Mouse (Mus musculus) liver, adult 2 months (tissue): ENCODE data around the gene Zfp280d.

ENCODE experiments used
- CTCF ChIP-seq: fragments of 200-500 bp; IDR thresholded peaks from 2 replicates; pipeline ENCODE4 v1.5.1; 2011; ENCODE audit warnings: low read depth, low read length, control low read depth
- POLR2A ChIP-seq: fragments of 200-500 bp; IDR thresholded peaks from 2 replicates; pipeline ENCODE4 v1.6.1; 2011; ENCODE audit warnings: low read length, control low read depth; ENCODE audit not compliant: insufficient read depth; ENCODE audit errors: extremely low read depth

GRCm38 (mm10) chr9:72264859-72265258 is 9.8 kb upstream of the Zfp280d start:
- TF ChIP-seq CTCF (no peak), POLR2A (no peak)
